Mouse (Mus musculus) hindbrain, embryonic 11.5 days (tissue): ENCODE measurements at regions not wholly inside any gene's neighbourhood (a gene's known extent, or its start where the extent isn't known, plus 50 kb on each side); places are given as distances from the start of the nearest gene placed in this dataset.

Source experiments
- ATAC-seq: fragments of 200-750 bp; cut with Nextera tagmentation; 2 replicates; pipeline ENCODE4 v1.8.0; 2017; ENCODE audit warnings: mild to moderate bottlenecking, moderate TSS enrichment, moderate library complexity; ENCODE audit not compliant: low FRiP score
- DNase-seq: peaks from one replicate; pipeline ENCODE4 v3.0.0-alpha.2; 2015; ENCODE audit warnings: low spot score
- H3K27ac ChIP-seq: fragments of 300-500 bp; sonication (generic); 2 replicates; pipeline ENCODE4 v1.5.1; 2014; ENCODE audit warnings: mild to moderate bottlenecking, low read depth, low read length
- H3K27me3 ChIP-seq: fragments of 300-500 bp; sonication (generic); 2 replicates; pipeline ENCODE4 v1.6.1; 2014; ENCODE audit warnings: mild to moderate bottlenecking, low read length, moderate library complexity, mixed read lengths; ENCODE audit not compliant: control insufficient read depth, insufficient read depth
- H3K36me3 ChIP-seq: fragments of 300-500 bp; sonication (generic); 2 replicates; pipeline ENCODE4 v1.6.1; 2014; ENCODE audit warnings: mild to moderate bottlenecking, low read length, moderate library complexity, mixed read lengths; ENCODE audit not compliant: control insufficient read depth, insufficient read depth
- H3K4me1 ChIP-seq: fragments of 300-500 bp; sonication (generic); replicated peaks from 2 replicates; pipeline ENCODE4 v1.6.1; 2014; ENCODE audit warnings: low read length, mixed read lengths; ENCODE audit not compliant: control insufficient read depth, insufficient read depth
- H3K4me2 ChIP-seq: fragments of 300-500 bp; sonication (generic); replicated peaks from 2 replicates; pipeline ENCODE4 v1.6.1; 2014; ENCODE audit warnings: mild to moderate bottlenecking, low read depth, low read length
- H3K4me3 ChIP-seq: fragments of 300-500 bp; sonication (generic); 2 replicates; pipeline ENCODE4 v1.5.1; 2014; ENCODE audit warnings: low read depth, low read length
- H3K9ac ChIP-seq: fragments of 300-500 bp; sonication (generic); 2 replicates; pipeline ENCODE4 v1.6.1; 2014; ENCODE audit warnings: low read depth, low read length
- H3K9me3 ChIP-seq: fragments of 300-500 bp; sonication (generic); 2 replicates; pipeline ENCODE4 v1.6.1; 2016; ENCODE audit warnings: low read length; ENCODE audit not compliant: control insufficient read depth
- WGBS: fragments of 180-500 bp; shearing (Covaris S2); extraction: QIAGEN DNeasy Blood & Tissue Kit; methylation state at CpG from one replicate; pipeline ENCODE4 v1.1.7; 2014; 5-methylcytosine and 5-hydroxymethylcytosine counted together

GRCm38 (mm10) chr11:64764056-64764455, 214.8 kb upstream of the Elac2 start:
- WGBS: 53% methylated on average over 6 of the region's 6 CpGs
- Histone ChIP-seq H3K36me3 (no peaks in the 10 kb centered on the region), H3K9ac (no peak overlapping the region), H3K9me3 (no peaks in the 10 kb centered on the region), H3K4me1 (no peaks in the 10 kb centered on the region), H3K27me3 (no peaks in the 10 kb centered on the region), H3K27ac (no peak overlapping the region), H3K4me2 (no peak overlapping the region), H3K4me3 (no peak overlapping the region)
- DNase-seq (no peak), ATAC-seq (no peak)

- ATAC-seq: no peak
- DNase-seq: no peak
- Histone ChIP-seq H3K36me3 (no peaks in the 10 kb centered on the region), H3K9ac (no peak overlapping the region), H3K4me2 (no peak overlapping the region), H3K4me1 (no peaks in the 10 kb centered on the region), H3K27ac (no peak overlapping the region), H3K9me3 (no peaks in the 10 kb centered on the region), H3K4me3 (no peak overlapping the region), H3K27me3 (no peaks in the 10 kb centered on the region)
- 88% methylated on average over 5 of the region's 5 CpGs for WGBS
These were observed 202.1 kb upstream of the Elac2 start for GRCm38 (mm10) chr11:64776691-64777090.

DNA sequence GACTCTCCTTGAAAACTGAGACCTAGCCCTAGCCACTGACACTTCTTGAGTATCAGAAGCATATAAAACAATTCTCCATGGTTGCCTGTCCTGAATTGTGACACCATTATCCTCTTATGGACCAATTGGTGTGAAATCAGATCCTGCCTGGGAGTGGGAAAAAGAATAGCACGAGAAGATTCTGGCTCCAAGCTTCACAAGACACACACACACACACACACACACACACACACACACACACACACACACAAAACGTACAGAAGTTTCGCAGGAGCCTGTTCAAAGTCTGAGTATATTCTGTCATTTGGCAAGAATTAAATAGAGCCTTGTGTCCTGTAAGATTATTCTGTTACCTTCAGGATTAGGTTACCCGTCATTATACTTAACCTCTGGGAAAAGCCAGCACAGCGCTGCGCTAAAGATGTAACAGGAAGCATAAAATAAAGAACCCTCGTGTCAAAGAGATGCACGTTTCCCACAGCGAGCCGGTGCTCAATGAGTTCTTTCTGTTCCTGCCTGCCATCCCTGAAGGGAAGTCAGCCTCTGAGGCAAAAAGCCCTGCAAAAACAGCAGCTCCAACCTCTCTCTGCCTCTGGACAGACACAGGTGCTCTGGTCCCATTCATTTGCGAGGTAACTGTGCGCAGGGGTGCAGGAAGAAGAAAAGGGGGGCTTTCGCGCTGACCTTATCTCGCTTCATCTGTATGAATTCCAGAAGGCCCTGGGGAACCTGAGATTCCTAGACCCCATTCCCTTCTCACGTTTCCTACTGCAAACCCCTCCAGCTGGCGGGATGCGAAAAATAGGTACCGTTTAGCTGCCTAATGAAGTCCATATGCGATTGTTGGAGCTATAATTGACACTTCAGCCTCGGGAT, 178.4 kb upstream of the Elac2 start:
- ATAC-seq (no peak), DNase-seq (peak; percentile 44)
- H3K4me3 ChIP-seq: no peak overlapping the region
- no peaks in the 10 kb centered on the region for H3K36me3 ChIP-seq
- H3K27me3 ChIP-seq: no peaks in the 10 kb centered on the region
- H3K9me3 ChIP-seq: no peaks in the 10 kb centered on the region
- no peak overlapping the region for H3K9ac ChIP-seq
- H3K27ac ChIP-seq: no peak overlapping the region
- H3K4me2 ChIP-seq: no peak overlapping the region
- 44% methylated on average over 21 of the region's 21 CpGs for WGBS
- H3K4me1 ChIP-seq: no peaks in the 10 kb centered on the region

GRCm38 (mm10) chr11:64801351-64801750, 177.5 kb upstream of the Elac2 start:
- DNase-seq: no peak
- no peak for ATAC-seq
- Histone ChIP-seq H3K9me3 (no peaks in the 10 kb centered on the region), H3K4me3 (no peak overlapping the region), H3K27me3 (no peaks in the 10 kb centered on the region), H3K4me2 (no peak overlapping the region), H3K27ac (no peak overlapping the region), H3K4me1 (no peaks in the 10 kb centered on the region), H3K9ac (no peak overlapping the region), H3K36me3 (no peaks in the 10 kb centered on the region)
- 54% methylated on average over 10 of the region's 10 CpGs for WGBS

DNA sequence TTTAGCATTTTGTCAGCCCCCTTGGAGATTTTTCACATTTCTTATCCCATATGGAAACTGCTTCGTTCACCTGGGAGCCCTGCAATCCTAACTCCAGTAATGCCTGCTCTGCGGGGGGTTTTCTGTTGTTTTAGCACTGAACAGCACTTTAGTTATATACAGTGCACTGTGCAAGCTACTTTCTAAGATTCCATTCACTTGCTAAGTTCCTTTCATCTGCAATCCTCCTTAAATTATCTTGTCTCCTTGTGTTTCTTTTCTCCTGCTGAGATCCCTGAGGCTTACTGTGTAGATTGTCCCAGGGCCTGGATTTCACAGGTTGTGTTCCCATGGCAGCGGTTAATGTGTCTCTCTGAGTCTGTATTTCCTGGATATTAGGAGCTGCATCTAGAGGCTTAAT, 173.3 kb upstream of the Elac2 start:
- ATAC-seq (no peak), DNase-seq (no peak)
- 68% methylated on average over 3 of the region's 3 CpGs for WGBS
- H3K4me1 ChIP-seq: no peaks in the 10 kb centered on the region
- no peak overlapping the region for H3K27ac ChIP-seq
- no peaks in the 10 kb centered on the region for H3K9me3 ChIP-seq
- H3K36me3 ChIP-seq: no peaks in the 10 kb centered on the region
- H3K9ac ChIP-seq: no peak overlapping the region
- H3K4me2 ChIP-seq: no peak overlapping the region
- no peak overlapping the region for H3K4me3 ChIP-seq
- H3K27me3 ChIP-seq: no peaks in the 10 kb centered on the region

GRCm38 (mm10) chr11:64812408-64812807, 166.4 kb upstream of the Elac2 start:
- no peaks in the 10 kb centered on the region for H3K27me3 ChIP-seq
- WGBS: 73% methylated on average over 6 of the region's 6 CpGs
- no peaks in the 10 kb centered on the region for H3K36me3 ChIP-seq
- ATAC-seq: no peak
- H3K4me1 ChIP-seq: no peaks in the 10 kb centered on the region
- DNase-seq: no peak
- no peak overlapping the region for H3K4me2 ChIP-seq
- H3K9ac ChIP-seq: no peak overlapping the region
- no peak overlapping the region for H3K27ac ChIP-seq
- no peak overlapping the region for H3K4me3 ChIP-seq
- no peaks in the 10 kb centered on the region for H3K9me3 ChIP-seq

- Histone ChIP-seq H3K4me3 (no peak overlapping the region), H3K9ac (no peak overlapping the region), H3K36me3 (no peaks in the 10 kb centered on the region), H3K4me2 (no peak overlapping the region), H3K27ac (no peak overlapping the region), H3K4me1 (no peaks in the 10 kb centered on the region), H3K9me3 (no peaks in the 10 kb centered on the region), H3K27me3 (no peaks in the 10 kb centered on the region)
- no peak for ATAC-seq
- 85% methylated on average over 5 of the region's 5 CpGs for WGBS
- no peak for DNase-seq
These were observed 149.4 kb upstream of the Elac2 start for GRCm38 (mm10) chr11:64829429-64829828.

- 66% methylated on average over 5 of the region's 5 CpGs for WGBS
- Histone ChIP-seq H3K4me2 (no peak overlapping the region), H3K9ac (no peak overlapping the region), H3K36me3 (no peaks in the 10 kb centered on the region), H3K27ac (no peak overlapping the region), H3K9me3 (no peaks in the 10 kb centered on the region), H3K4me1 (no peaks in the 10 kb centered on the region), H3K27me3 (no peaks in the 10 kb centered on the region), H3K4me3 (no peak overlapping the region)
- ATAC-seq (no peak), DNase-seq (no peak)
These were observed 146.4 kb upstream of the Elac2 start for GRCm38 (mm10) chr11:64832453-64832852.

DNA sequence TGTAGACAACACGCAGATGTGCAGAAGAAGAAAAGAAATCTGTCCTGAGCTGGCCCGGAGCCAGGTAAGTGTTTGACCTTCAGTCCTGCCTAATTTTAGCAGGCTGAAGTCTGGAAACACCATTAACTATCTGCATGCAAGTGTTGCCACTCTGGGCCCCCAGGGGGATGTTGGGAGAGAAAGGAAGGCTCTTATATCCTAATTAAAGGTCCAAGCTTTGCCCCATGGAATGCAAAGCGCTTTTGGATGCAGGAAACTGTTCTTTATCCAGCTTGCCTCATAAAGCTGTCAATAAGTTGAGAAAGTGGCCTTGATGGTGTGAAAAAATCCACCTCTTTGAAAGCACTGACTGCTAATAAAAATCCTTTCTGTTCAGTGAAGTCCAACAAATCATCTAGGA, 145.1 kb upstream of the Elac2 start:
- Histone ChIP-seq H3K4me2 (no peak overlapping the region), H3K36me3 (no peaks in the 10 kb centered on the region), H3K4me3 (no peak overlapping the region), H3K9me3 (no peaks in the 10 kb centered on the region), H3K9ac (no peak overlapping the region), H3K27me3 (no peaks in the 10 kb centered on the region), H3K27ac (no peak overlapping the region), H3K4me1 (no peaks in the 10 kb centered on the region)
- DNase-seq (no peak), ATAC-seq (no peak)
- 85% methylated on average over 3 of the region's 3 CpGs for WGBS
